Mouse (Mus musculus) retina, postnatal 1 day (tissue): ENCODE data around the gene Prdm15.

Experiments
- DNase-seq: peaks from one replicate; pipeline ENCODE4 v3.0.0-alpha.2; 2012

The Prdm15 gene

GRCm38 (mm10) chr16:97817414-97817813 is 34.2 kb downstream of the Prdm15 start:
- no peak for DNase-seq

GRCm38 (mm10) chr16:97815269-97815668 is 36.4 kb downstream of the Prdm15 start:
- DNase-seq = no peak

- DNase-seq = no peak
Observed at GRCm38 (mm10) chr16:97814060-97814459, 37.6 kb downstream of the Prdm15 start.

- DNase-seq = no peak
Observed at GRCm38 (mm10) chr16:97808881-97809280, 42.8 kb downstream of the Prdm15 start.

DNA sequence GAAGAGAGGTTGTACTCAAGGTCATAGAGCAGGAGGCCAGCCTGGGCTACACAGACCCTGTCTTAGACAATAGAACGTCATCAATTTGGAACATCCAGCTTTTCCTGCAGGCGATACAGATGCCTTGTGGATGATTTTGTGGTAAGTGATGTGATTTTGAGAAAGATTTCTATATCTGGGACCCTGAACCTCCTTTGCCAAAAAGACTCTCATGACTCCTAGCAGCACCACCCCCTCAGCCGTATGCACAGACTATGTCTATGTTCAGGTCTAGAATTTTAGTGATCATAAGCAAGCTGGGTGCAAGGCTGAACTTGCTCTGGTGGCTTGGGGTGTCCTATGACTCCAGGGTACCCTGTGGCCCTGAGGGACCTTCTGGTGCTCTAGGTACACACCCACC is 46.0 kb downstream of the Prdm15 start:
- no peak for DNase-seq

DNA sequence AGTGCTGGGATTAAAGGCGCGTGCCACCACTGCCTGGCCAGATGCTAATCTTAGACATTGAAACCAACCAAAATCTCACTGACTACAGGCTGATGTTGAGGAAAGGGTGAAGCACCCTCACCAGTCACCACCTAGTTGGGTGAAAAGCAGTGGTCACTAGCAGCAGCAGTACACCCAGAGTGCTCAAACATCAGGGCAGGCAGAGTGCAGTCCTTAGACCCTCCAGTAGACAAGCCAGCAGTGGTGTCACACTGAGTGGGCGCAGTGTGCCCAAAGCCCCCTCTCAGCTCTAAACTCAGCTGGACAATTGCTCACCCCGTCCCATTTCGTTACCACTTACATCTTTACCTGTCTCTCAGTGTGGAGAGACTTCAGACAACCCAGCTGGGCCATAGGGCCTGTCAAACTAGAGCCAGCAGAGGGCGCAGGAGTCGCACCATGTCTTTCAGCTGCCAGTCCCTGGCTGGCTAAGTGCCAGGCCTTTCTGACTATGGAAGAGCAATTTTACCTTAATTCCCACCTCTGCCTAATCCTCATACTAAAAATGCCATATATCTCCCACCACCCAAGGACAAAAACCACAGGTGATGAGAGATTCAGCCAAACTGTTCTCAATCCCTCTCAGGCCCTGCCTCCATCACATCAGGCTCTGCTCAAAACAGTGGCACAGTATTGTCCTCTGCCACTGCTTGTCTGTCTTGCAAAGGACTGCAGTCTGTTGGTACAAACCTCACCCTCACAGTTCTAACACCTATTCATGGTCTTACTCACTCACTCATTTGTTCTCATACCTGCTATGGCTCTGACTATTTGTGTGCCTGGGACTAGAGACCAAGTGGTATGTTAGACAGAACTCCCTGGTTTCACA is 46.7 kb downstream of the Prdm15 start:
- peak; percentile 77 for DNase-seq

GRCm38 (mm10) chr16:97797950-97798869 is 53.4 kb downstream of the Prdm15 start:
- no peak for DNase-seq

- DNase-seq = no peak
Observed at GRCm38 (mm10) chr16:97797212-97797611, 54.4 kb downstream of the Prdm15 start.

- no peak for DNase-seq
Observed at GRCm38 (mm10) chr16:97794256-97794655, 57.4 kb downstream of the Prdm15 start.

GRCm38 (mm10) chr16:97783057-97783456 is 68.6 kb downstream of the Prdm15 start:
- no peak for DNase-seq

DNA sequence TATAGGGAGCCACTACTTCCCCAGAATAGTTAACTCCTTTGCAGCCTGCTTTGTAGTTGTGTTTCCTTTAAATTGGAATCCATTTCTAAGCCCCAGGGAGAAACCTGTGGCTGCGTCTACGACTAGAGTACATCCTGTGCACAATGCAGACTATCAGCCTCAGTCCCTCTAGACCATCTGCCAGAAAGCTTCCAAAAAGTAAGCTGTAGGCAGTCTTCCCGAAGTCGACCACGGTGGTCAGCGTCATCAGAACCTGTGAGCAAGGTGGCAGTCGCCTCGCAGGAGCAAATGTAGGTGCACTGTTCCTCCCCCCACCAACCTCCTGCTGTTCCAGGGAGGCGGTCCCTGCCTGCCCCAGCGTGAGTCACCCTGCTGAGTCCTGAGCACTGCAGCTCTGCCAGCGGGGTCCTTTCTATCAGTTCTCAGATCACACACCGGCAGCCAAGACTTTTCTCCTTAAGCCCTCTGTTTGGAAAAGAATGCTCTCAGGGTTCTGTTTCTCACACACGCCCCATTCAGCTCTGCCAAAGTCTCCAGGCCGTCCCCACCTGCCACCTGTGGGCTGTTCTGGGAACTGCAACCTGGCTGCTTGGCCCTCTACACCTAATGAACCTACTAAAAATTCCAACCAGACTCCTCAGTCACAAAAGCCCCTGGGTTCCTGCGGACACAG is 73.2 kb downstream of the Prdm15 start:
- DNase-seq = peak; percentile 73

DNA sequence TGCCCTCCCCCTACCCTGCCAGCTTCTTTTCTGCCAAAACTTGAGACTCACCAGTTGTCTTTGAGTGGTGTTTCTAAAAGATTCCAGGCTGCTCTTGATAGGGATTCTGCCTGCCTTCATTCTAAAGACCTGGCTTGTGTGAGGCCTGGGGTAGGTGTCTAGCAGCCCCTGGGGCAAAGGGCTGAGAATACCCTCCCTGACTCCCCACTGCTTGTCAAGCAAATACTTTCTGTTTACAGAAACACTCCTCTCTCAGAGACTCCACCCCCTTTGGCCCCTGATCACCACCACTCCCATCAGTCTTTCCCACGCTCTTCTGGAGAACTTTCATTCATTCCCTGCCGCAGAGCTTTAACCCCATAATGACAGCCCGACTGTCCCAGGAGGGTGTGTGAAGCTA is 85.1 kb downstream of the Prdm15 start:
- no peak for DNase-seq

- no peak for DNase-seq
Observed at GRCm38 (mm10) chr16:97764626-97765025, 87.0 kb downstream of the Prdm15 start.

GRCm38 (mm10) chr16:97763990-97764340 is 87.7 kb downstream of the Prdm15 start:
- DNase-seq = no peak

DNA sequence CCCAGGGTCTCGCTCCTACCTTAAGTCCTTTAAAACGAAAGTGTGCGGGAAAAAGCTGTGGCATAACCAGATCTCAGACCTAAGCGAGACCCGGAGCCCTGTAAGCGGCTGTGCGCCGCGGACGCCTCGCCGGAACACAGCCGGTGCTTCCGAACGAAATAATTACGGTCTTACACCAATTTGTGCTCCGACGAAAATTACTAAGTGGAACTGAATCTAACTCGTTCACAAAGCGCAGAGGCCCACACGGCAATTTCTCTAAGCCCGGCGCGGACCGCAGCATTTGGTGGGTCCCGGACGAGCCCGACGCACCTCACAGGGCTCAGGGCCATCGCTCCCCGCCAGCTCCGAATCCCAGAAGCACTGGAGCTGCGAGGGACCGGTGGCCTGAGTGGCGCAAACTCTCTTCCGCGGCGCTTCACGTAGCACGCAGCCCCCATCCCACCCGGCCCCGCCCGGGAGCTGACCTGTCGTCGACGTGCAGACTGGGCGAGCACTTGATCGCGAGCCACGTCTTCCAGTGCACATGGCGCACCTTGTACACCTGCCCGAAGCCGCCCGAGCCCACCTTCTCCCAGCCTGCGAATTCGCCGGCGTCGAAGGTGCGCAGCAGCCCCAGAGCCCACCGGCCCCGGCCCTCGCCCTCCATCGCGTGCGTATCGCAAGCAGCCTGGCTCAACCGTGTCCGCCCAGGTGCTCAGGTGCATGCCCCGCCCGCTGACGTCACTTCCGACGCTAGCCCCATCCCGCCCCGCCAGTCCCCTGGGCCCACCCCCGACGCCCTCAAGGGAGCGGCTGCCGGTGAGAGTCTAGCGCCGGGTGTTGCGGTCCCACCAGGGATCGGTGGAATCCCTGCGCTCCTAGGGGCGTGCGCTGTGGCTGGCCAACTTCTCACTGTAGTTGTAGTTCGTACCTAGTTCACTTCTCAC is 88.3 kb downstream of the Prdm15 start, which contains the start of gene Ripk4:
TSS of gene Ripk4 (minus strand) at position 727 of the 929 bp plus-strand sequence.
- peak; percentile 49 for DNase-seq

GRCm38 (mm10) chr16:97761782-97762181 is 89.9 kb downstream of the Prdm15 start:
- no peak for DNase-seq

- DNase-seq = no peak
Observed at GRCm38 (mm10) chr16:97759681-97760080, 92.0 kb downstream of the Prdm15 start.

DNA sequence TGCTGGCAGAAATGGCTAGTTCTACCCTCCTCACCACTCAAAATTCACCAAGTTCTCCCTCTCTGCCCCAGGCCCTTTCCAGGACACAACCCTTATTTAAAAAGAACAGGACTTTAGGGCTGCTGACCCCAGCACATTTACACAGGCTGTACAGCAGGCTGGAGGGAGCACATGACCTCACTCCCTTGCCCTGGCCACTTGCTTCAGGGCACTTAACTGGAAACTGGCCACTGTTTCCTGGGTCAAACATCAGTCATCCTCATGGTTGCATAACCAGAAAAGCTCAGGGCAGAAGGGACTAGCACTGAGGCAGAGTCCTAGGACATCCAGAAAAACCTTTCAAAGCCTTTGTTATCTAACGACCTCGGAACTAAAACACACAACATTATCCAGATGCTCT is 93.4 kb downstream of the Prdm15 start:
- DNase-seq = no peak

DNA sequence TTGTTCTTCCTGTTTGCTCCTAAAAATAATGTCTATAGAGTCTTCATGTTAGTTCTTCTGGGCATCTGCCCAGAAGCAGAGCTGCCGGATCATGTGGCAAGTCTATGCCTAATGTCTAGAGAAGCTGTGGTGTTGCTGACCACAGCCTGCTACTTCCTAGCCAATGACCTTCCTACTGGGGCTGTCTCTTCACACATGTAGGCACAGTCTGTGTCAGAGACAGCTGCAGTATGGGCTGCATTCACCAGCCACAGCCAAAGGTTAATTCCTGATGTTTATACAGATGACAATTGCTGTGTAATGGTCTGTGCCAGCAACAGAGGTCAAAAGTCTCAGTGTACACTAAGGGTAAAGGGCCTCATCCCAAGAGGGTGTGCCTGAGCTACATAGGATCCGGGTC is 95.2 kb downstream of the Prdm15 start:
- no peak for DNase-seq

DNA sequence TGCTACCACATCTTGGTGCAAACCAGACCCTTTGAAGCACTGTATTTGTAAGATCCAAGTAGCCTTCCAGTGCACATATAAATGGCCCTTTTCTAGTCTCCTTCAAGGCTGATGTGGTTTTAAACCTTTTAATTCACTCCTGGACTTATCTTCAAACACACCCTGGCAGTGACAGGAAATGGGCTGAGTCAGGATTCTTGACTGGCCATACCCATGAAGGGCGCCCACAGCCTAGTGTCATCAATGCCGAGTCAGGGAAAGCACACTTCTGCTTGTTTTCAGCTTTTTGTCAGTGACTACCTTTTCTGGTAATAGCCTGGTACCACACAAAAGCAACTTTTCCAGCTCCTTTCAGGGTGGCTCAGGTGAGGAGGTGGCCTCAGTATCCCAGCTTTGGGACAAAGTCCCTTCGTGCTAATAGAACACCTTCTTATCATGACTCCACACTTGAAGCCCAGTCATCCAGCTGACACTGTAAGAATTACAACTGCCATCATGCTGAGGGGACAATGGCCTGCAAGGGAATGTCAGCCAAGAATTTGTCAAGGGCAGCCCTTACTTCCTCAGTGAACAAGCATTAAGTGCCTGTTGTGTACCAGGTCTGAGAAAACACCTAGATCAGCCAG is 99.2 kb downstream of the Prdm15 start:
- no peak for DNase-seq

DNA sequence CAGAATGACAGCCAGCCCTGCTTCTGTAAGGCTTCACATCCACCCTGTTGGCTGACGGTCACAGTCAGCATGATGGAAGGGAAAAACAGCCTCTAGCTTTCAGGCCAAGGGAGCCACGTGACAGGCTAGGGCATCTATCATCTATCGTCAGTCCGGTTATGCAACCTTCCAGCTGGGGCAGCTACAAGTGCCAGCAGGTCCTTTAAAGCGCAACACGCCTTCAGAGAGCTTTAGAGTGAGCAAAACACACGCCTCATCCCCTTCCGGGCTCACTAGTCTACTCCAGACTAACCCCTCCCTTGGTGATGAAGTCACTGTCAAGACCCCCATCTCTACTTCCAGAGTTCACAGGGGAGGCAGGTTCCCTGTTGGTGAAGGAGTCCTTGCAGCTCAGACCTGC is 99.8 kb downstream of the Prdm15 start:
- no peak for DNase-seq

GRCm38 (mm10) chr16:97748421-97748820 is 103.2 kb downstream of the Prdm15 start:
- no peak for DNase-seq
